Mouse (Mus musculus): ENCODE measurements around the gene Tbc1d17. TPM values are rescaled to one million over a fixed set of nuclear protein-coding genes. Genes with fewer than 3 reads are reported as not detected.

The Tbc1d17 gene
- polyA plus RNA-seq, 1 experiment from 2014 or later: 55.1 TPM

DNA sequence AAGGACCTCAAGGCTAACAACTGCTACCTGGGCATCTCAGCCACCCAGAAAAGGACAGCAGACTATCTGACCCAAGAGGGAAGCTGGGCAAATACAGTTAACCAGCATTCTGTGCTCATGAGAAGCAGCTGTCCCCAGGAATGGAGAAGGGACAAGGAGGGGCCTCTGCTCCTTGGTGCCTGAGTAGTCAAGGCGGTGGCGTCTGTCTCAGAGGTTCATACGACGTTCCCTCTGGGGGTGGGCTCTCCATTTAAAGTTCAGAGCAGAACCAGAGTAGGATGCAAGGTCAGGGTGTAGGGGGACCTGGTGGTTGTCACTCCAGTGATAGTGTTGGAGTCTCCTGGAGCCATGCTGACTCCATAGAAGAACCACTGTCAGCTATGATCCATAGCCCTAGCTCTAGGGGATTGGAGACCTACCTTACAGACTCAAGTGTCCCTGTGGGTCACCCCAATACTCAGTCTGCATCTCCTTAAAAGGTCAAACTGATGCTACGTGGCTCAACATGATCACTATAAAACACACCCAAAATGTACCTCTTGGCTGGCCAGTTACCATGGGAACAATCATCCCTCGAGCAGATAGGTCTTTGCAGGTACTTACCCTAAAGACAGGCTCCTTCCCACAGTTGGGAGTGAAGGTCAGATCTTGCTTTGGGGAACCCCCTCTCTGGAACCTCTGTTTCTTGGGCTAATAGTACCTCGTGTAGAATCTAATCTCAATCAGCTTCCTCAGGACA lies 37.9 kb downstream of the Tbc1d17 start:
- no peak overlapping the region for H3K4me2 ChIP-seq (ENCODE audit: low read depth, low read length)
- H3K27me3 ChIP-seq (ENCODE audit: control insufficient read depth, insufficient read depth, low read length): no peaks in the 10 kb centered on the region
- DNase-seq (ENCODE audit: low spot score) (no peak), ATAC-seq (replicated peaks; ENCODE audit: insufficient number of reproducible peaks, low FRiP score, low TSS enrichment, low read depth) (no peak)
- H3K9me3 ChIP-seq (replicated peaks; ENCODE audit: control insufficient read depth, low read length): no peaks in the 10 kb centered on the region
- 84% methylated on average over 7 of the region's 7 CpGs for WGBS
- H3K27ac ChIP-seq (replicated peaks; ENCODE audit: low read depth, low read length): no peak overlapping the region
- H3K36me3 ChIP-seq (replicated peaks; ENCODE audit: control insufficient read depth, insufficient read depth, low read depth, low read length): no peaks in the 10 kb centered on the region
- no peak overlapping the region for H3K9ac ChIP-seq (replicated peaks; ENCODE audit: low read length)
- peaks cover 4% of the 10 kb centered on the region; the same call in 1 of the 2 replicates for H3K4me1 ChIP-seq (ENCODE audit: control insufficient read depth, insufficient read depth, low read length)
- no peak overlapping the region for H3K4me3 ChIP-seq (ENCODE audit: low read depth, low read length)

DNA sequence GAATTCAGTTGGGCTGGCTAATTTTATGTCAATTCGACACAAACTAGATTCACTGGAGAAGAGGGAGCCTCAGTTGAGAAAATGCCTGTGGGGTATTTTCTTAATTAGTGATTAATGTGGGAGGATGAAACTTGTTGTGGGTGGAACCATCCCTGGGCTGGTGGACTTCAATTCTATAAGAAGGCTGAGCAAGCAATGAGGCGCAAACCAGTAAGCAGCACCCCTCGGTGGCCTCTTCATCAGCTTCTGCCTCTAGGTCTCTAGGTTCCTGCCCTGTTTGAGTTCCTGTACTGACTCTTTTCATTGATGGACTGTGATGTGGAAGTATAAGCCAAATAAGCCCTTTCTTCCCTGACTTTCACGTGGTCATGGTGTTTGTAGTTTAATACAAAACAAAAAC lies 38.5 kb downstream of the Tbc1d17 start:
- Histone ChIP-seq H3K4me3 (ENCODE audit: low read depth, low read length) (no peak overlapping the region), H3K27me3 (ENCODE audit: control insufficient read depth, insufficient read depth, low read length) (no peaks in the 10 kb centered on the region), H3K27ac (replicated peaks; ENCODE audit: low read depth, low read length) (no peak overlapping the region), H3K9ac (replicated peaks; ENCODE audit: low read length) (no peak overlapping the region), H3K9me3 (replicated peaks; ENCODE audit: control insufficient read depth, low read length) (no peaks in the 10 kb centered on the region), H3K36me3 (replicated peaks; ENCODE audit: control insufficient read depth, insufficient read depth, low read depth, low read length) (no peaks in the 10 kb centered on the region), H3K4me1 (ENCODE audit: control insufficient read depth, insufficient read depth, low read length) (peaks cover 4% of the 10 kb centered on the region; the same call in 1 of the 2 replicates), H3K4me2 (ENCODE audit: low read depth, low read length) (no peak overlapping the region)
- DNase-seq (ENCODE audit: low spot score) (no peak), ATAC-seq (replicated peaks; ENCODE audit: insufficient number of reproducible peaks, low FRiP score, low TSS enrichment, low read depth) (no peak)
- WGBS: 76% methylated on average over 4 of the region's 4 CpGs

GRCm38 (mm10) chr7:44809466-44809865 lies 39.4 kb downstream of the Tbc1d17 start:
- H3K4me1 ChIP-seq (ENCODE audit: control insufficient read depth, insufficient read depth, low read length): no peaks in the 10 kb centered on the region
- no peak overlapping the region for H3K4me2 ChIP-seq (ENCODE audit: low read depth, low read length)
- no peaks in the 10 kb centered on the region for H3K36me3 ChIP-seq (replicated peaks; ENCODE audit: control insufficient read depth, insufficient read depth, low read depth, low read length)
- no peak for ATAC-seq (replicated peaks; ENCODE audit: insufficient number of reproducible peaks, low FRiP score, low TSS enrichment, low read depth)
- 86% methylated on average over 3 of the region's 3 CpGs for WGBS
- no peak for DNase-seq (ENCODE audit: low spot score)
- H3K9me3 ChIP-seq (replicated peaks; ENCODE audit: control insufficient read depth, low read length): no peaks in the 10 kb centered on the region
- no peaks in the 10 kb centered on the region for H3K27me3 ChIP-seq (ENCODE audit: control insufficient read depth, insufficient read depth, low read length)
- no peak overlapping the region for H3K27ac ChIP-seq (replicated peaks; ENCODE audit: low read depth, low read length)
- H3K9ac ChIP-seq (replicated peaks; ENCODE audit: low read length): no peak overlapping the region
- H3K4me3 ChIP-seq (ENCODE audit: low read depth, low read length): no peak overlapping the region

DNA sequence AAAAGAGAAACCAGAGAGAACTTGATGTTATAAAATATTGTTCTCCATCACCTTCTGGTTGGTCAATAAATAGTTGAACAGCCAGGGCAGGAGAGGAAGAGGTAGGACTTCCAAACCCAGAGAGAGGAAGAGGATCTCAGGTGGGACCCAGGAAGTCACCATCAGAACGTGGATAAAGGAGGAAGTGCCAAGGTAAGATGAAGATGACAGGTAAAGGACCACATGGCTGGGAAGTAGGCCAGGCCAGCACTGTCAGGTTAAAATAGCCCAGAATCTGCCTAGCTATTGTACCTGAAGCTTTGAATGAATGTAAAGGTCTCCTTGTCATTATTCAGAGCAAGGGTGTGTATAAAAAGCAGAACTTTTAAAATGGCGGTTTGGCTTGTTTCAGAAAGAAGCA lies 40.0 kb downstream of the Tbc1d17 start:
- no peak overlapping the region for H3K4me3 ChIP-seq (ENCODE audit: low read depth, low read length)
- no peaks in the 10 kb centered on the region for H3K36me3 ChIP-seq (replicated peaks; ENCODE audit: control insufficient read depth, insufficient read depth, low read depth, low read length)
- H3K27me3 ChIP-seq (ENCODE audit: control insufficient read depth, insufficient read depth, low read length): no peaks in the 10 kb centered on the region
- ATAC-seq (replicated peaks; ENCODE audit: insufficient number of reproducible peaks, low FRiP score, low TSS enrichment, low read depth) (no peak), DNase-seq (ENCODE audit: low spot score) (no peak)
- 78% methylated on average over 2 of the region's 2 CpGs for WGBS
- no peaks in the 10 kb centered on the region for H3K9me3 ChIP-seq (replicated peaks; ENCODE audit: control insufficient read depth, low read length)
- H3K4me2 ChIP-seq (ENCODE audit: low read depth, low read length): no peak overlapping the region
- no peak overlapping the region for H3K27ac ChIP-seq (replicated peaks; ENCODE audit: low read depth, low read length)
- H3K4me1 ChIP-seq (ENCODE audit: control insufficient read depth, insufficient read depth, low read length): no peaks in the 10 kb centered on the region
- no peak overlapping the region for H3K9ac ChIP-seq (replicated peaks; ENCODE audit: low read length)

DNA sequence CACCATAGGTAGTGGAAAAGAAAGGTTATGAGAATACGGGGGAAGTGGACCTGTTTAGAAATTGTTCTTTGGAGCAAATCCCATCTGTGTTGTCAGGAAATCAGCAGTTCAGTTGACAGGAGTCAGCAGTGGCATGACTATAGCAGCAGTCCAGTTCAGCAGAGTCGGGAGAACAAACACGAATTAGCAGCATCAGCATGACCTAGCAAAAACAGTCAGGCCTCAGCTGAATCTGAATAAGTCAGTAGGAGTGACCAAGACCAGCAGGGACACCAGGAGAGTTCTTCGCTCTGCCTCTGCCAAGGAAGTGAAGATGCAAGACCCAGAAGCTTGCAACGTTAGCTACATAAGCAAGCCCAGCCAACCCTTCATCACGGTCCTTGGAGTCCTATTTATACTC lies 56.1 kb downstream of the Tbc1d17 start:
- no peaks in the 10 kb centered on the region for H3K27me3 ChIP-seq (ENCODE audit: control insufficient read depth, insufficient read depth, low read length)
- no peak overlapping the region for H3K27ac ChIP-seq (replicated peaks; ENCODE audit: low read depth, low read length)
- H3K9me3 ChIP-seq (replicated peaks; ENCODE audit: control insufficient read depth, low read length): no peaks in the 10 kb centered on the region
- H3K36me3 ChIP-seq (replicated peaks; ENCODE audit: control insufficient read depth, insufficient read depth, low read depth, low read length): no peaks in the 10 kb centered on the region
- ATAC-seq (replicated peaks; ENCODE audit: insufficient number of reproducible peaks, low FRiP score, low TSS enrichment, low read depth): no peak
- no peak overlapping the region for H3K9ac ChIP-seq (replicated peaks; ENCODE audit: low read length)
- H3K4me2 ChIP-seq (ENCODE audit: low read depth, low read length): no peak overlapping the region
- H3K4me1 ChIP-seq (ENCODE audit: control insufficient read depth, insufficient read depth, low read length): no peaks in the 10 kb centered on the region
- H3K4me3 ChIP-seq (ENCODE audit: low read depth, low read length): no peak overlapping the region
- 84% methylated on average over 6 of the region's 6 CpGs for WGBS
- DNase-seq (ENCODE audit: low spot score): no peak

DNA sequence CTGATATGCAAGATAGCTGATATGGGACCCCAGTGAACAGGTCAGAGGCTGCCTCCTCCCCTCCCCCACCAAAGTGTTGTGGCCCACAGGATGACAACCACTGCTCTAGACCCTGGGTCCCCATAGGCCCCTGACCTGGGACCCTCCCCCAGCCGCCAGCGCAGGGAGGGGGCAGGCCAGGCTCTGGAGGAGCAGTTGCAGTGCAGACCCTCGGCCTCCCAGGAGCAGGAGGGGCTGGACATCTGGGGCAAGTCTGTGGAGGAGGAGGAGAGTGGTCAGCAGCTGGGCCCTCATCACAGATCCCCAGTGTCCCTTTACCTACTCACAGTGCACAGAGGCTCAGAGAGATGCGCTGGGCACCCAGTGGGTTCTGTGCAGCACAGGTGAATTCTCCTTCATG lies 58.8 kb downstream of the Tbc1d17 start:
- H3K9ac ChIP-seq (replicated peaks; ENCODE audit: low read length): no peak overlapping the region
- H3K9me3 ChIP-seq (replicated peaks; ENCODE audit: control insufficient read depth, low read length): no peaks in the 10 kb centered on the region
- H3K27me3 ChIP-seq (ENCODE audit: control insufficient read depth, insufficient read depth, low read length): no peaks in the 10 kb centered on the region
- no peak for ATAC-seq (replicated peaks; ENCODE audit: insufficient number of reproducible peaks, low FRiP score, low TSS enrichment, low read depth)
- 54% methylated on average over 4 of the region's 4 CpGs for WGBS
- H3K36me3 ChIP-seq (replicated peaks; ENCODE audit: control insufficient read depth, insufficient read depth, low read depth, low read length): no peaks in the 10 kb centered on the region
- no peaks in the 10 kb centered on the region for H3K4me1 ChIP-seq (ENCODE audit: control insufficient read depth, insufficient read depth, low read length)
- no peak overlapping the region for H3K4me2 ChIP-seq (ENCODE audit: low read depth, low read length)
- H3K27ac ChIP-seq (replicated peaks; ENCODE audit: low read depth, low read length): no peak overlapping the region
- DNase-seq (ENCODE audit: low spot score): no peak
- no peak overlapping the region for H3K4me3 ChIP-seq (ENCODE audit: low read depth, low read length)

- H3K9me3 ChIP-seq (replicated peaks; ENCODE audit: control insufficient read depth, low read length): no peaks in the 10 kb centered on the region
- no peaks in the 10 kb centered on the region for H3K27me3 ChIP-seq (ENCODE audit: control insufficient read depth, insufficient read depth, low read length)
- H3K27ac ChIP-seq (replicated peaks; ENCODE audit: low read depth, low read length): no peak overlapping the region
- ATAC-seq (replicated peaks; ENCODE audit: insufficient number of reproducible peaks, low FRiP score, low TSS enrichment, low read depth) (no peak), DNase-seq (ENCODE audit: low spot score) (no peak)
- H3K9ac ChIP-seq (replicated peaks; ENCODE audit: low read length): no peak overlapping the region
- WGBS: 69% methylated on average over 3 of the region's 3 CpGs
- no peak overlapping the region for H3K4me3 ChIP-seq (ENCODE audit: low read depth, low read length)
- no peaks in the 10 kb centered on the region for H3K36me3 ChIP-seq (replicated peaks; ENCODE audit: control insufficient read depth, insufficient read depth, low read depth, low read length)
- H3K4me1 ChIP-seq (ENCODE audit: control insufficient read depth, insufficient read depth, low read length): no peaks in the 10 kb centered on the region
- H3K4me2 ChIP-seq (ENCODE audit: low read depth, low read length): no peak overlapping the region
These were observed 59.3 kb downstream of the Tbc1d17 start for GRCm38 (mm10) chr7:44789531-44789930.
